Mouse (Mus musculus) CH12.LX (cell line): Measurements from ENCODE around the gene Map3k14. TPM values are rescaled to one million over a fixed set of nuclear protein-coding genes. Genes with fewer than 3 reads are reported as not detected.
A peak's percentile ranks its signal among the peaks of the same experiment; 100 is the strongest.

Experiments
- DNase-seq: peaks from one replicate; pipeline ENCODE4 v3.0.0-alpha.2; 2013; ENCODE audit errors: extremely low read depth
- H3K27ac ChIP-seq: 2 replicates; pipeline ENCODE4 v1.5.1; 2012; ENCODE audit warnings: low read depth, mild to moderate bottlenecking, control low read depth, moderate library complexity; ENCODE audit not compliant: insufficient read depth
- H3K27me3 ChIP-seq: replicated peaks from 2 replicates; pipeline ENCODE3; 2012; ENCODE audit warnings: inconsistent platforms
- H3K36me3 ChIP-seq, 2 experiments: replicated peaks in 1 of 2; 2 replicates each; pipeline versions ENCODE3 to v1.6.1; 2012; ENCODE audit warnings: inconsistent platforms in 1 of 2, low read length in 1 of 2, mild to moderate bottlenecking in 1 of 2, mixed read lengths in 1 of 2, moderate library complexity in 1 of 2; ENCODE audit not compliant: control insufficient read depth in 1 of 2, insufficient read depth in 1 of 2
- H3K4me1 ChIP-seq, 2 experiments: 2 replicates each; pipeline ENCODE4 v1.6.1; 2012; ENCODE audit warnings: inconsistent platforms in 1 of 2, moderate library complexity in 1 of 2; ENCODE audit not compliant: insufficient read depth in 2 of 2, control insufficient read depth in 1 of 2
- H3K4me2 ChIP-seq: 2 replicates; pipeline ENCODE4 v1.6.1; 2012; ENCODE audit warnings: low read depth, mild to moderate bottlenecking, control low read depth; ENCODE audit not compliant: poor library complexity, insufficient read depth, severe bottlenecking
- H3K4me3 ChIP-seq, 3 experiments: fragments of 150-350 bp in 1 of 3; sonication (generic) in 1 of 3; replicated peaks in 1 of 3; 2 replicates each; pipeline versions ENCODE3 to v1.5.1; 2011 to 2012; ENCODE audit warnings: low read depth in 2 of 3, low read length in 2 of 3, mild to moderate bottlenecking in 2 of 3, moderate library complexity in 2 of 3, control low read depth in 1 of 3, improper control_type of control experiment in 1 of 3, inconsistent platforms in 1 of 3, mixed read lengths in 1 of 3; ENCODE audit not compliant: poor library complexity in 1 of 3
- H3K79me2 ChIP-seq: replicated peaks from 2 replicates; pipeline ENCODE4 v1.6.1; 2012; ENCODE audit warnings: mild to moderate bottlenecking, moderate library complexity; ENCODE audit not compliant: control insufficient read depth, poor library complexity, insufficient read depth, severe bottlenecking; ENCODE audit errors: extremely low read depth
- H3K9ac ChIP-seq: 2 replicates; pipeline ENCODE4 v1.6.1; 2012; ENCODE audit warnings: low read depth, mild to moderate bottlenecking, control low read depth, moderate library complexity; ENCODE audit not compliant: insufficient read depth
- H3K9me3 ChIP-seq: replicated peaks from 2 replicates; pipeline ENCODE3; 2012; ENCODE audit warnings: low read length, inconsistent platforms, mixed read lengths
- BHLHE40 ChIP-seq: IDR thresholded peaks from 2 replicates; pipeline ENCODE4 v1.6.1; 2011; ENCODE audit warnings: mild to moderate bottlenecking, low read depth, low read length, improper control_type of control experiment
- E2F4 ChIP-seq: IDR thresholded peaks from 2 replicates; pipeline ENCODE4 v1.6.1; 2011; ENCODE audit warnings: low read depth, low read length, improper control_type of control experiment; ENCODE audit not compliant: insufficient replicate concordance
- ELF1 ChIP-seq: IDR thresholded peaks from 2 replicates; pipeline ENCODE4 v1.6.1; 2014; ENCODE audit warnings: low read depth, mild to moderate bottlenecking, inconsistent platforms, low read length, improper control_type of control experiment
- EP300 ChIP-seq: IDR thresholded peaks from 2 replicates; pipeline ENCODE4 v1.6.1; 2011; ENCODE audit warnings: low read length, improper control_type of control experiment
- ETS1 ChIP-seq: conservative IDR thresholded peaks from 2 replicates; pipeline ENCODE4 v1.6.1; 2012; ENCODE audit warnings: low read depth, mild to moderate bottlenecking, inconsistent platforms, low read length, improper control_type of control experiment, moderate library complexity
- GABPA ChIP-seq: IDR thresholded peaks from 2 replicates; pipeline ENCODE4 v1.6.1; 2012; ENCODE audit warnings: low read depth, low read length, improper control_type of control experiment, inconsistent platforms; ENCODE audit not compliant: insufficient replicate concordance
- HCFC1 ChIP-seq: IDR thresholded peaks from 2 replicates; pipeline ENCODE4 v1.6.1; 2012; ENCODE audit warnings: low read depth, mild to moderate bottlenecking, inconsistent platforms, low read length, improper control_type of control experiment
- JUN ChIP-seq: IDR thresholded peaks from 2 replicates; pipeline ENCODE4 v1.6.1; 2011; ENCODE audit warnings: low read depth, mild to moderate bottlenecking, low read length, improper control_type of control experiment, moderate library complexity; ENCODE audit not compliant: insufficient read depth
- KAT2A ChIP-seq: IDR thresholded peaks from 2 replicates; pipeline ENCODE4 v1.6.1; 2012; ENCODE audit warnings: low read length, improper control_type of control experiment, inconsistent platforms; ENCODE audit not compliant: insufficient replicate concordance
- MAFK ChIP-seq: IDR thresholded peaks from 2 replicates; pipeline ENCODE4 v1.6.1; 2011; ENCODE audit warnings: low read length, improper control_type of control experiment; ENCODE audit not compliant: insufficient replicate concordance
- MAX ChIP-seq: IDR thresholded peaks from 2 replicates; pipeline ENCODE4 v1.6.1; 2011; ENCODE audit warnings: low read length, improper control_type of control experiment
- MEF2A ChIP-seq: IDR thresholded peaks from 2 replicates; pipeline ENCODE4 v1.6.1; 2014; ENCODE audit warnings: low read depth, mild to moderate bottlenecking, inconsistent platforms, low read length, improper control_type of control experiment, borderline replicate concordance
- MXI1 ChIP-seq: IDR thresholded peaks from 2 replicates; pipeline ENCODE4 v1.6.1; 2011; ENCODE audit warnings: mild to moderate bottlenecking, low read depth, low read length, improper control_type of control experiment
- MYC ChIP-seq: IDR thresholded peaks from 2 replicates; pipeline ENCODE4 v1.6.1; 2011; ENCODE audit warnings: low read depth, mild to moderate bottlenecking, improper control_type of control experiment, low read length
- NELFE ChIP-seq: IDR thresholded peaks from 2 replicates; pipeline ENCODE4 v1.6.1; 2011; ENCODE audit warnings: low read depth, low read length, improper control_type of control experiment
- NRF1 ChIP-seq: IDR thresholded peaks from 2 replicates; pipeline ENCODE4 v1.6.1; 2014; ENCODE audit warnings: low read depth, mild to moderate bottlenecking, inconsistent platforms, low read length, improper control_type of control experiment, moderate library complexity
- PAX5 ChIP-seq: IDR thresholded peaks from 2 replicates; pipeline ENCODE4 v1.6.1; 2012; ENCODE audit warnings: low read length, inconsistent platforms, mixed read lengths
- POLR2A ChIP-seq: IDR thresholded peaks from 2 replicates; pipeline ENCODE4 v1.6.1; 2011; ENCODE audit warnings: low read depth, mild to moderate bottlenecking, improper control_type of control experiment, low read length
- RAD21 ChIP-seq: IDR thresholded peaks from 2 replicates; pipeline ENCODE4 v1.6.1; 2011; ENCODE audit warnings: low read depth, mild to moderate bottlenecking, low read length, improper control_type of control experiment, moderate library complexity
- RCOR1 ChIP-seq: conservative IDR thresholded peaks from 2 replicates; pipeline ENCODE4 v1.6.1; 2012; ENCODE audit warnings: low read depth, mild to moderate bottlenecking, inconsistent platforms, low read length, improper control_type of control experiment
- SIN3A ChIP-seq: IDR thresholded peaks from 2 replicates; pipeline ENCODE4 v1.6.1; 2012; ENCODE audit warnings: low read length, improper control_type of control experiment, inconsistent platforms
- SMC3 ChIP-seq: IDR thresholded peaks from 2 replicates; pipeline ENCODE4 v1.6.1; 2011; ENCODE audit warnings: low read depth, low read length, improper control_type of control experiment
- TBP ChIP-seq: conservative IDR thresholded peaks from 2 replicates; pipeline ENCODE4 v1.6.1; 2011; ENCODE audit warnings: low read depth, low read length, improper control_type of control experiment
- TCF12 ChIP-seq: IDR thresholded peaks from 2 replicates; pipeline ENCODE4 v1.6.1; 2014; ENCODE audit warnings: low read depth, mild to moderate bottlenecking, inconsistent platforms, low read length, improper control_type of control experiment
- USF1 ChIP-seq: IDR thresholded peaks from 2 replicates; pipeline ENCODE4 v1.6.1; 2014; ENCODE audit warnings: low read depth, mild to moderate bottlenecking, inconsistent platforms, low read length, improper control_type of control experiment
- USF2 ChIP-seq: conservative IDR thresholded peaks from 2 replicates; pipeline ENCODE4 v1.6.1; 2011; ENCODE audit warnings: low read depth, low read length, improper control_type of control experiment
- ZC3H11A ChIP-seq: IDR thresholded peaks from 2 replicates; pipeline ENCODE4 v1.6.1; 2012; ENCODE audit warnings: low read depth, mild to moderate bottlenecking, inconsistent platforms, low read length, improper control_type of control experiment
- ZKSCAN1 ChIP-seq: IDR thresholded peaks from 2 replicates; pipeline ENCODE4 v1.6.1; 2012; ENCODE audit warnings: low read depth, inconsistent platforms, low read length, improper control_type of control experiment, borderline replicate concordance
- ZMIZ1 ChIP-seq: IDR thresholded peaks from 2 replicates; pipeline ENCODE4 v1.6.1; 2012; ENCODE audit warnings: low read depth, mild to moderate bottlenecking, inconsistent platforms, low read length, improper control_type of control experiment
- ZNF384 ChIP-seq: IDR thresholded peaks from 2 replicates; pipeline ENCODE4 v1.6.1; 2012; ENCODE audit warnings: low read depth, low read length, improper control_type of control experiment, inconsistent platforms
- dilution Hi-C: fragments of 300-500 bp; cut with MboI; formaldehyde crosslinking; loops from 2 replicates; pipeline ENCODE4 v1.14.3; 2020; ENCODE audit warnings: low sequenced_read_pairs; ENCODE audit not compliant: extremely low pct_unique_long_range_greater_than_20kb, extremely low pct_ligation_motif_present
- in situ Hi-C: fragments of 300-500 bp; cut with MboI; formaldehyde crosslinking; loops from 3 replicates; pipeline ENCODE4 v1.14.3; 2019; ENCODE audit warnings: low sequenced_read_pairs, low pct_ligation_motif_present, low pct_unique_long_range_greater_than_20kb, mixed read lengths
- polyA plus RNA-seq: library from polyadenylated mRNA; unstranded; fragments of >175 nt; gene quantifications from 2 replicates; pipeline ENCODE4 v1.2.1, GENCODE M21; 2012; ENCODE audit warnings: low read depth; ENCODE audit not compliant: insufficient read length
- total RNA-seq, 2 experiments: library from RNA; depleted of rRNA; stranded (reverse); fragments of 300-350 nt in 1 of 2; fragments of >200 nt in 1 of 2; gene quantifications; 2 replicates each; pipeline ENCODE4 v1.2.3; 2012 to 2014

Gene Map3k14
- total and polyA plus RNA-seq, 3 experiments: 4.5 to 11.2 (median 9.9) TPM

DNA sequence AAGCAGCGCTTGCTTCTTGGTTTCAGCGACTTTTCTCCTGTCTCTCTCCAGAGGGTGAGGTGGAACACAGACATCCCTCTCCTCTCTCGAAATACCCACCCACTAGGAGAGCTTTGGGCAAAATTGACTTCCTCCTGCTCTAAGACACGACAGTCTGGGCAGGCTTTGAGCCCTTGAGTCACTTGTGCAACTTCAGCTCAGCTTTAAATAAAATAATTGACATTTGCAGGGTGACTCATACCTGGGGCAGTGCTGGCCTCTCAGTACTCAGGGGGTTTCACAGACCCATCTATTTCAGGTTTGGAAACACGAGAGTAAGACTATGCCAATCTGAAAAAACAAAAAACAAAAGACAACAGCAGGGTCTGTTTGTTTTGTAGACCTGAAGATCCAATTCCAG is 2.2 kb upstream of the Map3k14 start:
- H3K9ac ChIP-seq: no peak overlapping the region
- in situ Hi-C loops (no loop called here), dilution Hi-C loops (no loop called here)
- H3K36me3 ChIP-seq: no peaks in the 10 kb centered on the region
- no peaks in the 10 kb centered on the region for H3K9me3 ChIP-seq
- H3K79me2 ChIP-seq: peaks cover 25% of the 10 kb centered on the region
- peaks cover 12 to 36% of the 10 kb centered on the region in 2 experiments for H3K4me1 ChIP-seq
- H3K27ac ChIP-seq: no peak overlapping the region
- no peak for DNase-seq
- H3K4me2 ChIP-seq: no peak overlapping the region; the same call in 1 of the 2 replicates
- H3K27me3 ChIP-seq: no peaks in the 10 kb centered on the region
- H3K4me3 ChIP-seq: no peak overlapping the region
- TF ChIP-seq ETS1: peak; percentile 3; the same call in 1 of the 2 replicates
- TF ChIP-seq MAFK: no peak
- TF ChIP-seq MEF2A: peak; percentile 52; the same call in 1 of the 2 replicates

DNA sequence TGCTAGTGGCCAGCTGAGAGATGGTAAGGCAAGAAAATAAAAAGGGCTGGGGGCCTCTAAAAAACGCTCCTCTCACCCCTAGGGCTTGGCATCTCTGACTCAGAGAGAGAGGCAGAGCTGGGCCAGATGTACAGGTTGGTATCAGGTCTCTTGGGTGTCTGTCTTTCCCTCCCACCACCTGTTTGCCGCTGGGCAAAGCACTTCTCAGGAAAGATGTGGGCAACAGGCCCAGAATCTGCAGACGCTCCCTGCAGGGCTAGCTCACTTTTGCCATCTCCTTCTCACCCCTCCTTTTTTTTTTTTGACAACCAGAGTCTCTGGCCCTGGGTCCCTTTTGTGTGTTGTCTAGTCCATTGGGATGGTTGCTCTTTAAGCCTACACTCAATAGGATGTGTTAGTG is 1.6 kb upstream of the Map3k14 start:
- Histone ChIP-seq H3K4me1 (peaks cover 12 to 41% of the 10 kb centered on the region in 2 experiments), H3K79me2 (peaks cover 29% of the 10 kb centered on the region), H3K27ac (no peak overlapping the region), H3K36me3 (no peaks in the 10 kb centered on the region), H3K9me3 (no peaks in the 10 kb centered on the region), H3K9ac (no peak overlapping the region), H3K4me3 (no peak overlapping the region), H3K4me2 (no peak overlapping the region; the same call in 1 of the 2 replicates), H3K27me3 (no peaks in the 10 kb centered on the region)
- in situ Hi-C loops: no loop called here
- dilution Hi-C loops: no loop called here
- TF ChIP-seq E2F4 (no peak), ETS1 (no peak), ZNF384 (peak; percentile 65), MAFK (no peak), ZMIZ1 (no peak), HCFC1 (no peak), BHLHE40 (no peak), USF1 (no peak), KAT2A (no peak), TBP (no peak), NRF1 (no peak), SMC3 (no peak), MYC (no peak), POLR2A (no peak), SIN3A (no peak), RAD21 (no peak), MXI1 (no peak), ELF1 (no peak), RCOR1 (peak; percentile 43; the same call in 1 of the 2 replicates), ZKSCAN1 (no peak), ZC3H11A (no peak), NELFE (no peak), USF2 (no peak), PAX5 (no peak), GABPA (no peak), TCF12 (peak; percentile 43; the same call in 1 of the 2 replicates), MAX (no peak), JUN (no peak), EP300 (peak; percentile 36; the same call in 1 of the 2 replicates)
- no peak for DNase-seq
